Mouse (Mus musculus): Measurements from ENCODE around the gene Gm20521.

Gene Gm20521

GRCm38 (mm10) chr14:54883154-54884021, at the start of gene Gm20521, which contains the start of gene Bcl2l2:
Gene Gm20521, plus strand, starts transcription at chr14:54883441.
Gene Bcl2l2, plus strand, starts transcription at chr14:54883377.
- peak; percentile 64 for DNase-seq (ENCODE audit: low read depth)

GRCm38 (mm10) chr14:54843461-54843860, 39.8 kb upstream of the Gm20521 start:
- peak; percentile 74 for DNase-seq (ENCODE audit: low read depth)

- no peak for DNase-seq (ENCODE audit: low read depth)
These were observed 27.5 kb upstream of the Gm20521 start for GRCm38 (mm10) chr14:54855726-54856125.

GRCm38 (mm10) chr14:54856703-54857102, 26.5 kb upstream of the Gm20521 start:
- no peak for DNase-seq (ENCODE audit: low read depth)

GRCm38 (mm10) chr14:54857891-54858290, 25.4 kb upstream of the Gm20521 start:
- DNase-seq (ENCODE audit: low read depth) = no peak

- DNase-seq (ENCODE audit: low read depth) = peak; percentile 75
These were observed 22.7 kb upstream of the Gm20521 start for GRCm38 (mm10) chr14:54860511-54860910.

GRCm38 (mm10) chr14:54863501-54864312, 19.5 kb upstream of the Gm20521 start:
- DNase-seq (ENCODE audit: low read depth) = peak; percentile 90

GRCm38 (mm10) chr14:54864313-54865036, 18.8 kb upstream of the Gm20521 start:
- DNase-seq (ENCODE audit: low read depth) = no peak

- DNase-seq (ENCODE audit: low read depth) = no peak
These were observed 17.6 kb upstream of the Gm20521 start for GRCm38 (mm10) chr14:54865626-54866025.

GRCm38 (mm10) chr14:54866268-54866667, 17.0 kb upstream of the Gm20521 start:
- no peak for DNase-seq (ENCODE audit: low read depth)

- peak; percentile 75 for DNase-seq (ENCODE audit: low read depth)
These were observed 16.3 kb upstream of the Gm20521 start for GRCm38 (mm10) chr14:54866936-54867335.

- DNase-seq (ENCODE audit: low read depth) = no peak
These were observed 15.2 kb upstream of the Gm20521 start for GRCm38 (mm10) chr14:54868026-54868425.

- no peak for DNase-seq (ENCODE audit: low read depth)
These were observed 12.4 kb upstream of the Gm20521 start, which contains the start of gene Homez for GRCm38 (mm10) chr14:54870861-54871260. Gene Homez, minus strand, starts transcription at chr14:54870961.

GRCm38 (mm10) chr14:54874165-54874564, 9.1 kb upstream of the Gm20521 start:
- DNase-seq (ENCODE audit: low read depth) = no peak

- no peak for DNase-seq (ENCODE audit: low read depth)
These were observed 7.2 kb upstream of the Gm20521 start for GRCm38 (mm10) chr14:54875844-54876538.

GRCm38 (mm10) chr14:54876539-54877047, 6.6 kb upstream of the Gm20521 start:
- DNase-seq (ENCODE audit: low read depth) = peak; percentile 88

- DNase-seq (ENCODE audit: low read depth) = peak; percentile 82
These were observed 6.1 kb upstream of the Gm20521 start, which contains the start of gene Ppp1r3e for GRCm38 (mm10) chr14:54877048-54877715. Gene Ppp1r3e, minus strand, starts transcription at chr14:54877550.

GRCm38 (mm10) chr14:54884022-54884712, 926 bp downstream of the Gm20521 start:
- no peak for DNase-seq (ENCODE audit: low read depth)

GRCm38 (mm10) chr14:54885309-54885708, 2.1 kb downstream of the Gm20521 start:
- DNase-seq (ENCODE audit: low read depth) = no peak

GRCm38 (mm10) chr14:54892200-54892599, 9.0 kb downstream of the Gm20521 start, which contains the start of gene Pabpn1:
Gene Pabpn1, plus strand, starts transcription at chr14:54892500.
- no peak for DNase-seq (ENCODE audit: low read depth)

All from induced T-regulatory cell, adult 2 months (primary cell).